Mouse (Mus musculus): Measurements from ENCODE around the gene Inhbc. TPM values are rescaled to one million over a fixed set of nuclear protein-coding genes. Genes with fewer than 3 reads are reported as not detected.

Inhbc gene
- total and polyA plus RNA-seq, 3 experiments, result 0.20 to 0.38 TPM; not detected in 1

DNA sequence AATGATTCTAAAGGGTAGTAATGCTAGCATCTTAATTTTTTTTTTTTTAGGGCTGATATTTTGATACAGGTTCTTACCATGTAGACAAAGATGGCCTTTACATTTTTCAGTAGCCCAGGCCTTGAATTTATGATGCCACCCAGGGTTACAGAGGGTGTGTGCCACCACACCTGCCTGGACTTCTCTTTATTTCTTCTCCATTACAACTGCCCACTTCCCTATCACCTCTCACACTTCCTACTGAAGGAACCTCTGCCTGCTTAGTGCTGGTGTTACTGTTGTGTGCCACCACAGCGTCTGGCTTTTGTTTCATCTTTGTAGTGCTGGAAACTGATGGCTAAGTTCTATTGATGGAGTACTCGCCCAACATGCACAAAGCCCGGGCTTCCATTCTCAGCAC, 9.5 kb downstream of the Inhbc start:
- dilution Hi-C loops (cut with MboI; ENCODE audit: extremely low pct_ligation_motif_present, extremely low pct_unique_long_range_greater_than_20kb, low sequenced_read_pairs), result no loop called here
- no peak overlapping the region for H3K27ac ChIP-seq (ENCODE audit: insufficient read depth, low read depth)
- no peaks in the 10 kb centered on the region for H3K79me2 ChIP-seq (replicated peaks; ENCODE audit: control insufficient read depth, extremely low read depth, insufficient read depth, poor library complexity, severe bottlenecking)
- TF ChIP-seq CTCF (conservative IDR thresholded peaks at IDR 0.05 in 1 of 2, IDR thresholded peaks at IDR 0.05 in 1 of 2; ENCODE audit: low read depth in 2 of 2, low read length in 2 of 2), result no peak
- no peak for TF ChIP-seq CHD2 (IDR thresholded peaks at IDR 0.05; ENCODE audit: low read length)
- no peak for TF ChIP-seq ELF1 (IDR thresholded peaks at IDR 0.05; ENCODE audit: low read depth, low read length)
- no peak for TF ChIP-seq ZKSCAN1 (IDR thresholded peaks at IDR 0.05; ENCODE audit: borderline replicate concordance, low read depth, low read length)
- no peak for TF ChIP-seq RAD21 (IDR thresholded peaks at IDR 0.05; ENCODE audit: low read depth, low read length)
- no peak for TF ChIP-seq KAT2A (IDR thresholded peaks at IDR 0.05; ENCODE audit: insufficient replicate concordance, low read length)
- no peak for TF ChIP-seq NRF1 (IDR thresholded peaks at IDR 0.05; ENCODE audit: low read depth, low read length)
- TF ChIP-seq MXI1 (IDR thresholded peaks at IDR 0.05; ENCODE audit: low read depth, low read length), result no peak
- no peak for TF ChIP-seq MYC (IDR thresholded peaks at IDR 0.05; ENCODE audit: low read depth, low read length)
- TF ChIP-seq USF2 (conservative IDR thresholded peaks at IDR 0.05; ENCODE audit: low read depth, low read length), result no peak
- TF ChIP-seq POLR2AphosphoS2 (IDR thresholded peaks at IDR 0.05; ENCODE audit: low read depth, low read length), result no peak
- TF ChIP-seq MAX (IDR thresholded peaks at IDR 0.05; ENCODE audit: low read length), result no peak
- TF ChIP-seq BHLHE40 (IDR thresholded peaks at IDR 0.05; ENCODE audit: low read depth, low read length), result no peak
- no peak for TF ChIP-seq RCOR1 (conservative IDR thresholded peaks at IDR 0.05; ENCODE audit: low read depth, low read length)
- peaks cover 2 to 32% of the 10 kb centered on the region in 2 experiments; a peak in 2 of 4 replicates for H3K4me1 ChIP-seq (ENCODE audit: control insufficient read depth in 1 of 2, insufficient read depth in 2 of 2)
- no peak for DNase-seq (ENCODE audit: extremely low read depth)
- no peaks in the 10 kb centered on the region for H3K27me3 ChIP-seq (replicated peaks)
- in situ Hi-C loops (cut with MboI; ENCODE audit: low pct_ligation_motif_present, low pct_unique_long_range_greater_than_20kb, low sequenced_read_pairs), result no loop called here
- no peak overlapping the region for H3K4me2 ChIP-seq (ENCODE audit: insufficient read depth, low read depth, poor library complexity, severe bottlenecking)
- peaks cover 14 to 22% of the 10 kb centered on the region in 2 experiments for H3K36me3 ChIP-seq (replicated peaks in 1 of 2; ENCODE audit: control insufficient read depth in 1 of 2, insufficient read depth in 1 of 2, low read length in 1 of 2)
- peaks cover 3% of the 10 kb centered on the region for H3K9me3 ChIP-seq (replicated peaks; ENCODE audit: low read length)
- H3K9ac ChIP-seq (ENCODE audit: insufficient read depth, low read depth), result no peak overlapping the region
- H3K4me3 ChIP-seq (replicated peaks in 1 of 3; ENCODE audit: low read depth in 2 of 3, low read length in 2 of 3, poor library complexity in 1 of 3), result no peak overlapping the region

DNA sequence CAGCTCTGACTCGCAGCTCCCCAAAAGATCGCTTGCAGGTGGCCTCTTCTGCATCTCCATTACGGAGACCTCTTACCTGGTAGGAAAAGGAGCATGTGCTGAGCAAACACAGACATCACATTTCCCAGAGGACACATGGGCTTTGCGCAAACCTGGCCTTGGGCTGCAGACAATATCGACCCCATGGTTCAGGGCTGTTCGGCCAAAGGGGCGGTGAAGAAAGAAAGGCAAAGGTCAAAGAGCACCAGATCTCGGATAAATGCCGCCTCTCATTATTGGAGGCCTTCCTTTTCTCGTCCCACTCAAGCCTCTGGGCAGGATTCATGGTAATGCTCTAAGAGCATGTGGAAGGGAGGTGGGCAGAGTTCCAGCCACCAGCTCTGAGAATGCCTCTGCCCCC, 14.9 kb downstream of the Inhbc start:
- no peak overlapping the region for H3K9ac ChIP-seq (ENCODE audit: insufficient read depth, low read depth)
- peaks cover 17 to 36% of the 10 kb centered on the region in 2 experiments for H3K36me3 ChIP-seq (replicated peaks in 1 of 2; ENCODE audit: control insufficient read depth in 1 of 2, insufficient read depth in 1 of 2, low read length in 1 of 2)
- no peaks in the 10 kb centered on the region for H3K9me3 ChIP-seq (replicated peaks; ENCODE audit: low read length)
- no peak overlapping the region for H3K4me3 ChIP-seq (replicated peaks in 1 of 3; ENCODE audit: low read depth in 2 of 3, low read length in 2 of 3, poor library complexity in 1 of 3)
- H3K4me1 ChIP-seq (ENCODE audit: control insufficient read depth in 1 of 2, insufficient read depth in 2 of 2), result peaks cover 18 to 48% of the 10 kb centered on the region in 2 experiments
- H3K4me2 ChIP-seq (ENCODE audit: insufficient read depth, low read depth, poor library complexity, severe bottlenecking), result no peak overlapping the region
- in situ Hi-C loops (cut with MboI; ENCODE audit: low pct_ligation_motif_present, low pct_unique_long_range_greater_than_20kb, low sequenced_read_pairs), result no loop called here
- no peaks in the 10 kb centered on the region for H3K79me2 ChIP-seq (replicated peaks; ENCODE audit: control insufficient read depth, extremely low read depth, insufficient read depth, poor library complexity, severe bottlenecking)
- no peak for DNase-seq (ENCODE audit: extremely low read depth)
- dilution Hi-C loops (cut with MboI; ENCODE audit: extremely low pct_ligation_motif_present, extremely low pct_unique_long_range_greater_than_20kb, low sequenced_read_pairs), result no loop called here
- no peak for TF ChIP-seq CTCF (conservative IDR thresholded peaks at IDR 0.05 in 1 of 2, IDR thresholded peaks at IDR 0.05 in 1 of 2; ENCODE audit: low read depth in 2 of 2, low read length in 2 of 2)
- no peak for TF ChIP-seq JUN (IDR thresholded peaks at IDR 0.05; ENCODE audit: insufficient read depth, low read depth, low read length)
- no peak for TF ChIP-seq ELF1 (IDR thresholded peaks at IDR 0.05; ENCODE audit: low read depth, low read length)
- no peak for TF ChIP-seq UBTF (IDR thresholded peaks at IDR 0.05; ENCODE audit: low read depth, low read length)
- no peak overlapping the region for H3K27ac ChIP-seq (ENCODE audit: insufficient read depth, low read depth)
- H3K27me3 ChIP-seq (replicated peaks), result no peaks in the 10 kb centered on the region
